Mouse (Mus musculus) small intestine, adult 2 months (tissue): ENCODE measurements around the gene Hist2h2ab. TPM values are rescaled to one million over a fixed set of nuclear protein-coding genes. Genes with fewer than 3 reads are reported as not detected.
"Not testable (repeated sequence)": the region's sequence is repeated elsewhere in the genome, so short reads cannot be mapped to it uniquely, and the experiment has no call there.

Experiments
- H3K27ac ChIP-seq: fragments of 200-500 bp; 2 replicates; pipeline ENCODE4 v1.5.1; 2012; ENCODE audit warnings: low read depth, low read length, control low read depth, inconsistent platforms; ENCODE audit not compliant: insufficient read depth
- H3K27me3 ChIP-seq: fragments of 200-500 bp; 2 replicates; pipeline ENCODE4 v1.6.1; 2012; ENCODE audit warnings: mild to moderate bottlenecking, moderate library complexity, low read length, inconsistent platforms; ENCODE audit not compliant: control insufficient read depth, insufficient read depth
- H3K36me3 ChIP-seq: fragments of 200-500 bp; 2 replicates; pipeline ENCODE4 v1.6.1; 2012; ENCODE audit warnings: mild to moderate bottlenecking, low read length, control low read depth, inconsistent platforms; ENCODE audit not compliant: control insufficient read depth, insufficient read depth
- H3K4me1 ChIP-seq: fragments of 200-500 bp; 2 replicates; pipeline ENCODE4 v1.6.1; 2012; ENCODE audit warnings: low read length, inconsistent platforms, mixed read lengths; ENCODE audit not compliant: control insufficient read depth, insufficient read depth, insufficient read length
- H3K4me3 ChIP-seq: fragments of 200-500 bp; 2 replicates; pipeline ENCODE4 v1.5.1; 2012; ENCODE audit warnings: low read depth, mild to moderate bottlenecking, control low read depth, inconsistent platforms, low read length, moderate library complexity
- CTCF ChIP-seq: fragments of 200-500 bp; IDR thresholded peaks from 2 replicates; pipeline ENCODE4 v1.5.1; 2012; ENCODE audit warnings: low read depth, mild to moderate bottlenecking, control low read depth, inconsistent platforms, low read length, moderate library complexity, mixed read lengths; ENCODE audit not compliant: insufficient replicate concordance, insufficient read length; ENCODE audit errors: extremely low read depth
- POLR2A ChIP-seq: fragments of 200-500 bp; IDR thresholded peaks from 2 replicates; pipeline ENCODE4 v1.6.1; 2012; ENCODE audit warnings: low read depth, mild to moderate bottlenecking, control low read depth, inconsistent platforms, low read length, moderate library complexity
- WGBS: fragments of 180-500 bp; shearing (Covaris S2); methylation state at CpG from one replicate; pipeline ENCODE4 v1.1.7; 2018; 5-methylcytosine and 5-hydroxymethylcytosine counted together
- polyA plus RNA-seq: library from polyadenylated mRNA; depleted of rRNA; stranded (reverse); fragments of >200 nt; gene quantifications from 2 replicates; pipeline ENCODE4 v1.2.3, GENCODE M21; 2012

Gene Hist2h2ab
- polyA plus RNA-seq, 1 experiment = 3.4 TPM

DNA sequence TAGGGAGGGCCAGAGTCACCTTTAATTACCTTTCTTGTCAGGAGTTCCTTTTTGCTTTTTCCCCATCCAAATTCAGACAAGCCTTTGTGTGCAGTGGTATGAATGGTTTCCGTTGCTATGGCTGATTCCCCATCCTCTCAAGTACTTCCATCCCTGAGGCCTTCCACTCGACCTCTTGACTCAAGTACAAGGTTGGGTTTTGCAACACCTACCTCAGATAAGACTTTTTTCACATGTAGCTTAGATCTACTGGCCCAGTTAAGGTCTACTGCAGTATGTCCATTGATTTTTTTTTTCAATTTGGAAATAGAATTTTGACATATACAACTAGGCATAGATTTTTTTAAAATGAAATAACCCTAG is 12.1 kb downstream of the Hist2h2ab start:
- Histone ChIP-seq H3K27ac (no peak overlapping the region), H3K36me3 (no peaks in the 10 kb centered on the region), H3K4me3 (no peak overlapping the region), H3K4me1 (no peaks in the 10 kb centered on the region; the same call in 1 of the 2 replicates), H3K27me3 (no peaks in the 10 kb centered on the region)
- WGBS = 57% methylated on average over 2 of the region's 2 CpGs
- no peak for TF ChIP-seq CTCF
- no peak for TF ChIP-seq POLR2A

- TF ChIP-seq POLR2A (no peak), CTCF (no peak)
- 84% methylated on average over 2 of the region's 2 CpGs for WGBS
- no peaks in the 10 kb centered on the region; the same call in 1 of the 2 replicates for H3K4me1 ChIP-seq
Observed at GRCm38 (mm10) chr3:96234914-96235313, 15.2 kb downstream of the Hist2h2ab start.

GRCm38 (mm10) chr3:96235836-96236235 is 16.2 kb downstream of the Hist2h2ab start:
- H3K27ac ChIP-seq = no peak overlapping the region
- no peaks in the 10 kb centered on the region; the same call in 1 of the 2 replicates for H3K4me1 ChIP-seq
- H3K4me3 ChIP-seq = no peak overlapping the region
- WGBS = 67% methylated on average over 3 of the region's 3 CpGs
- no peaks in the 10 kb centered on the region for H3K36me3 ChIP-seq
- no peak for TF ChIP-seq CTCF
- no peaks in the 10 kb centered on the region for H3K27me3 ChIP-seq

More at GRCm38 (mm10) chr3:96234914-96235313, 15.2 kb downstream of the Hist2h2ab start:
- Histone ChIP-seq H3K27ac (no peak overlapping the region), H3K4me3 (no peak overlapping the region), H3K36me3 (no peaks in the 10 kb centered on the region), H3K27me3 (no peaks in the 10 kb centered on the region)

DNA sequence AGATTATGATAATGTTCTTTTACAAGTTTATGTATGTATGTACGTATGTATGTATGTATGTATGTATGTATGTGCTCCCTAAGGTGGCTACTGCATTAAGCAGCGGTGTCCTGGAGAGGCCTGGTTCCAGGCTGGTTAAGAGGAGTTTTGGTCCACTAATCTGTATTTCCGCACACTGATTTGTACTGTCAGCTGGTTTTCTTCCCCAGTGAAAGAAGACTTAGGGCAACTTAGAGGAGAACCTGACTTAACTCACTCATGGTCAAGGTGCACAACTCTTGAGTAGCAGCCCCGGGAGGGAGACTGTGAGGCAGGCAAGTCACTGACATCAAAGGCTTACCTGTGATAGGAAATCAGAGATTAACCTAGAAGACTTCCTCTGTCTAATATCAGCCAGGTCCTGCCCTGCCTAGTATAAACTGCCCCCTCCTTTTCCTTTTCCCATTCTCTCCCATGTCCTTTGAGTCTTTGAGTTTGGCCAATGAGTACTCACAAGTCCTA is 17.2 kb downstream of the Hist2h2ab start:
- TF ChIP-seq CTCF (no peak), POLR2A (no peak)
- H3K27ac ChIP-seq = peak overlapping the region; percentile 17; the same call in 1 of the 2 replicates
- 67% methylated on average over 4 of the region's 4 CpGs for WGBS

GRCm38 (mm10) chr3:96237335-96237903 is 17.8 kb downstream of the Hist2h2ab start:
- Histone ChIP-seq H3K4me3 (no peak overlapping the region; the same call in 1 of the 2 replicates), H3K36me3 (no peaks in the 10 kb centered on the region), H3K4me1 (no peaks in the 10 kb centered on the region; the same call in 1 of the 2 replicates), H3K27me3 (no peaks in the 10 kb centered on the region), H3K27ac (peak overlapping the region; percentile 17; the same call in 1 of the 2 replicates)
- WGBS = 22% methylated on average over 7 of the region's 7 CpGs
- TF ChIP-seq CTCF (no peak), POLR2A (no peak)

More for the DNA sequence above, 17.2 kb downstream of the Hist2h2ab start:
- Histone ChIP-seq H3K4me1 (no peaks in the 10 kb centered on the region; the same call in 1 of the 2 replicates), H3K4me3 (no peak overlapping the region), H3K36me3 (no peaks in the 10 kb centered on the region), H3K27me3 (no peaks in the 10 kb centered on the region)

GRCm38 (mm10) chr3:96237904-96238511 is 18.3 kb downstream of the Hist2h2ab start:
- WGBS = 3% methylated on average over 12 of the region's 12 CpGs
- Histone ChIP-seq H3K36me3 (no peaks in the 10 kb centered on the region), H3K4me1 (no peaks in the 10 kb centered on the region; the same call in 1 of the 2 replicates), H3K27me3 (no peaks in the 10 kb centered on the region), H3K27ac (peak overlapping the region; percentile 17; the same call in 1 of the 2 replicates), H3K4me3 (peak overlapping the region; percentile 58)
- TF ChIP-seq CTCF (no peak), POLR2A (no peak)

GRCm38 (mm10) chr3:96238954-96239793 is 19.5 kb downstream of the Hist2h2ab start, which contains the start of gene Hist2h3c2:
Gene Hist2h3c2, minus strand, starts transcription at chr3:96239127.
- WGBS = under 1% methylated on average over 12 of the region's 68 CpGs
- H3K36me3 ChIP-seq, H3K27me3 ChIP-seq, H3K4me1 ChIP-seq: not testable (repeated sequence)
- peak within 1 kb of the TSS; percentile 59 for H3K4me3 ChIP-seq
- H3K27ac ChIP-seq = peak within 1 kb of the TSS; percentile 85
